Mouse (Mus musculus) lung, adult 2 months (tissue): ENCODE results near the gene H60b. TPM values are rescaled to one million over a fixed set of nuclear protein-coding genes. Genes with fewer than 3 reads are reported as not detected.
"Not testable (repeated sequence)": the region's sequence is repeated elsewhere in the genome, so short reads cannot be mapped to it uniquely, and the experiment has no call there.

Experiments
- DNase-seq: peaks from one replicate; pipeline ENCODE4 v3.0.0; 2022
- H3K4me1 ChIP-seq: fragments of 200-500 bp; 2 replicates; pipeline ENCODE4 v1.6.1; 2011; ENCODE audit warnings: low read length; ENCODE audit not compliant: control insufficient read depth, insufficient read depth
- H3K4me3 ChIP-seq: fragments of 200-500 bp; replicated peaks from 2 replicates; pipeline ENCODE3; 2011; ENCODE audit warnings: low read depth, mild to moderate bottlenecking, control low read depth, low read length; ENCODE audit errors: extremely low read depth
- CTCF ChIP-seq: fragments of 200-500 bp; IDR thresholded peaks from 2 replicates; pipeline ENCODE4 v1.5.1; 2011; ENCODE audit warnings: mild to moderate bottlenecking, low read length, control low read depth; ENCODE audit not compliant: insufficient read depth
- POLR2A ChIP-seq: fragments of 200-500 bp; IDR thresholded peaks from 2 replicates; pipeline ENCODE4 v1.6.1; 2011; ENCODE audit warnings: low read depth, mild to moderate bottlenecking, control low read depth, low read length, borderline replicate concordance; ENCODE audit errors: extremely low read depth
- WGBS: fragments of 180-500 bp; shearing (Covaris S2); methylation state at CpG from one replicate; pipeline ENCODE4 v1.1.7; 2018; 5-methylcytosine and 5-hydroxymethylcytosine counted together
- polyA plus RNA-seq: library from polyadenylated mRNA; depleted of rRNA; stranded (reverse); fragments of >200 nt; gene quantifications from 2 replicates; pipeline ENCODE4 v1.2.3, GENCODE M21; 2012

Gene H60b
- polyA plus RNA-seq, 1 experiment, result not detected

DNA sequence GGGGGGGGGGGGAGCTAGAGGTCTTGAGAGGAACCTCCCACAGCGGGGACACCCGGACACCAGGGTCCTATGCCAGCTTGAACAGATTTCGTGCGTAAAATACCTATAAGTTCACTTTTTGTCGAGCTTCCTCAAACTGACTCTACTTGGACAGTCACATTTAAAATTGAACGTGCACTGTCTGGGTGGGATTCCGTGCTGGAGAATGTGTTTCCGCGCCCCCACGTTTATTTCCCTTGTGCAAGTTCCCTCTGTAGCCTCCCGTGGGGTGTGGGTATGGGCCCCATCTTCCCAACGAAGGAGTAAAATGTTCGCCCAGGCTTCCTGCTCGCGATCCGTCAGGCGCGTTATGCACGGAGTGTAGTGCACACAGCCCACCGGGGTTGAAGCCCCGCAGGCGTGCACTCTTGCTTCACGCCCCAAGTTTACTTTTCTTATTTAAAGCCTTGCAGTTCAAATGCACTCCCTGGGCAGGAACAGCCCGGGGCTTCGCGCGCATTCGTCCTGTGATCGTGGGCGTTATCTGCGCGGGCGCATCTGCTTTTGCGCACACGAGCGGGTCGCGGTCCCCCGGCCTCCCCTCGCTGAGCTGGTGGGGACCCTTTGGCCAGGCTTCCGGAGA lies 115.4 kb downstream of the H60b start:
- DNase-seq, result no peak
- Histone ChIP-seq H3K4me1 (no peaks in the 10 kb centered on the region), H3K4me3 (no peak overlapping the region)
- TF ChIP-seq POLR2A, result no peak
- no peak for TF ChIP-seq CTCF
- WGBS, result 3% methylated on average over 41 of the region's 41 CpGs

DNA sequence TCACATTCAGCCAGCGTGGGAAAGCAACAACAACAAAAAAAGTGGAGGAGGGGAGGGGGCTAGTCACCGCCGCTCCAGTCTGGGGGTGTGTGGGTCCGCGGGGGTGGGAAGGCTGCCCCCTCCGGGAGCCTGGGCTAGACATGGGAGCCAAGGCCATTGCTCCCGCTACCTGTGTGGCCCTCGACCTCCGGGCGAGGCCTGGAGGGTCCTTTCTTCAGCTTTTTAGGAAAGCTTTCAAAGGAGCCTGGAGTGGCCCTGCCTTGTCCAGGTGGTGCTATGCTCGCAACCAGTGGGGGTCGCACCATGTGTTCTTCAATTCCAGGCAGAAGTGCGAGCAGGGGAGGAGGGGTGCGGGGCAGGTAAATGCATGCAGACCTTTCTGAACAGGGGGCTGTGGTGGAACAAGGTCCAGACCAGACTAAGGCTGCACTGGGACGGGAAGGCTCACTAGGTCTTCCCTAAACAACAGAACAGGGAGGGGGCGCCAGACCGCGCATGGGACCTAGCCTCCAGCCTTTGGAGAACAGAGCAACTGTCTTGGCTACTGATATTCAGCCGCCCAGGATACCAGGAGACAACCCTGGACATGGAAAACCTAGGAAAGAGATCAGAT lies 116.2 kb downstream of the H60b start:
- TF ChIP-seq POLR2A (no peak), CTCF (no peak)
- WGBS, result 17% methylated on average over 19 of the region's 19 CpGs
- H3K4me3 ChIP-seq, result no peak overlapping the region
- no peaks in the 10 kb centered on the region for H3K4me1 ChIP-seq
- no peak for DNase-seq

DNA sequence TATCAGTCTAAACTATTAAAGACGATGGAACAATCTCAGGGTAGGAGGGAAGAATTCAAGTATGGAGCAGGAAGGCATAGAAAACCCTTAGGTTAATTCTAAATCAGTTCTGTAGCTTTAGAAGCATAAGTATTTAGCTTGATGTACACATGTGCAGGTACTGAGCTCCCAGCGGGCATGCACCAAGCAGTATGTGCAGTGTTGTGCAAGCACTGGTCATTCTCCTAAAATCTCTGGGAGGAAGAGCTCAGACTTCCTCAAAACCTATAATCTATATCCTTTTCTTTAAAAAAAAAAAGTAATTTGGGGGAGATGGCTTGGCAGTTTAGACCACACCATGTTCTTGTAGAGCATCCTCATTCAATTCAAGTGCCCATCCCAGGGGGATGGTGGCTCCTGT lies 120.1 kb downstream of the H60b start:
- H3K4me3 ChIP-seq, H3K4me1 ChIP-seq, DNase-seq: not testable (repeated sequence)
- 81% methylated on average over 2 of the region's 2 CpGs for WGBS

DNA sequence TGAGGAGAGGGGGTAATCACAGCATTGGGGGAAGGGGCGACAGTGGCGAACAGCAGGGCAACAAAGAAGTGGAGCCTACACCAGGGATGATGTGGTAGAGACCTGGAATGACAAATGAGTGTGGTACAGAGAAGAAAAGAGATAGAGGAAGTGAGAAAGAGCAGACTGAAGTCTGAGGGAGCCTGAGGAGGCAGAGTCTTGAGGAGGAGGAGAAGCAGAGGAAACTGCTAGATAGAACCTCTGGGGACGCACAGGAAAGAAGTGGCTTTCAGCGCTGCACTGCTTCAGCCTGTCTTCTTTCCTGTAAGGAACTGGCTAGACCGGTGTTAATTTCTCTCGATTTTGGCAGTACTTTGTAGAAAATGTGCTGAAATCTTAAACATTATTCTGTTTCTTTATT lies 124.4 kb downstream of the H60b start:
- no peak for DNase-seq
- 33% methylated on average over 6 of the region's 6 CpGs for WGBS
- no peak overlapping the region for H3K4me3 ChIP-seq
- TF ChIP-seq POLR2A (no peak), CTCF (no peak)
- H3K4me1 ChIP-seq, result no peaks in the 10 kb centered on the region; the same call in 1 of the 2 replicates

DNA sequence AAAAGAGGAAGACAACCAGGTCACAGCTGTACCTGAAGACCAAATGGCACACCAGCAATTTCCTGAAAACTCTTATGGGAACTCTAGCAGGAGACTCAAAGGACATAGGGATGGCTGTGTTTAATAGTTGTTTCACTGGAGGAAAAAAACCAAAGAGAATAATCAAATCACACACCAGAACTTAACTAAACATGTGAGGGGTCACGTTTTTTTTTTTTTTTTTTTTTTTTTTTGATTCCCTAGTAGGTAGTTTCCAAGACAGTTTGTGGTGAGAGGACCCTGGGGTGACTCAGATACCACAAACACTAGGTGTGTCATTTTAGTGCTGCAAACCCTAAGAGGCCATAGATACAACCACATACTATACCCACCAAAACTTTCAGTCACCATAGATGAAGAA lies 137.3 kb downstream of the H60b start:
- TF ChIP-seq POLR2A (no peak), CTCF (no peak)
- 24% methylated on average over 1 of the region's 1 CpGs for WGBS
- Histone ChIP-seq H3K4me3 (no peak overlapping the region), H3K4me1 (no peaks in the 10 kb centered on the region)
- DNase-seq, result no peak

DNA sequence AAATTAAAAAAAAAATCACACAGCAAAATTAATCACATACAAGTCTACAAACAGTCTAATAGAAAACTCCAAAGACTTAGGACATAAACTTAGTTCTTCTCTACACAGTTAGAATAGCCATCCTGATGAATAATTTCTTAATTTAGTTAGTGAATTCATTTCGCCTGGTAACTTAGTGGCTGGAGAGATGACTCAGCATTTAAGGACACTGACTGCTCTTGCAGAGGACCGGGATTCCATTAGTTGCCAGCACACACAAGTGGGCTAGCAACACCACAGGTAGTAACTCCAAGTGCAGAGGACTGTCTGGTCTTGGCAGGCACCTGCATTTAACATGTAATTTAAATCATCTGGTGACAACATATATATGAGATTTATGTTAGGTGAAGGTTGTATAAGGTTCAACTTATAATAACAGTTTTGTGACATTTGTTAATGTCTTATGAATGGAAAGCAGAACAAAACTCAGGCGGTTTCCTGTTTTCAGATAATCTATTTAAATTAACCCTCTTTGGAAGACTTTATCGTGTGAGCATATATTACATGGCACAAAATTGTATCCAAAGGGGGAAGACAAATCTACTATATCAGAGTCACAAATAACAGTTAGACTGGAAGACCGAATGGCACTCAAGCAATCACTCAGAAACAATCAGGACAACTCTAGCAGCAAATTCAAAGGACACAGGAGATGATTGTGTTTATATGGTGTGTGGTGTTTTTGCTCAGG lies 138.8 kb downstream of the H60b start:
- 58% methylated on average over 5 of the region's 5 CpGs for WGBS
- H3K4me3 ChIP-seq, result no peak overlapping the region
- TF ChIP-seq POLR2A (no peak), CTCF (no peak)
- no peaks in the 10 kb centered on the region for H3K4me1 ChIP-seq
- no peak for DNase-seq

DNA sequence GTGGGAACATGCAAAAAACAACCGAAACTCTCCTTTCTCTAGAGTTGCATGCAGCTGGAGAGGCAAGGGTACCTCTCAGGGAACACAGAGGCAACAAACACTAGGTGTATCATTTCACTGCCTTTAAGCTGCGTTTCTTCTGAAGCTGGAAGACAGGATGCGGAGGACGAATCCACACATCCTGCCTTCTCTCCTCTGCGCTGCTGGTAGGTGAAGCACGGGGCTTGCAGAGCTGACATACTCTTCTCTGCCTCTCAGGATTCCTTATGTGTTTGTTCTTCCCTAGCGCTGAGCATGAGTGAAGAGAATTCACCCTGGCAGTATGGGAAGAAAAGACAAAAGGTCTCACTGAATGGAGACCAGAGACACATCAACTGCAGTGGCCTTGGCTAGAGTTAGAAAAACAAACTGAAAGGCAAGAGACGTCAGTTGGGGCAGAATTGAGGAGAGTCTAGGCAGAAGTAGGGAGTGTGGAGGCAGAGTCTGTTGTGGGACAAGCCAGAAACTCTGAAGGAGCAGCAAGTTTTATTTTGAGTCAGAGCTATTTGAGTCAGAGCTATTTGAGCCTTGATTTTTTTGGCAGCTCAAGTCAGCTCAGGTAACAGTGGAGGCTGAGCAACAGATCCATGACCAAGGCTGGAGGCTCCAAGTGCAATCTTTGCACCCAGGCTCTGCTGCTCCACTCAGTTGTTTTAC lies 139.5 kb downstream of the H60b start:
- DNase-seq, result no peak
- WGBS, result 38% methylated on average over 8 of the region's 8 CpGs
- H3K4me1 ChIP-seq, result no peaks in the 10 kb centered on the region
- H3K4me3 ChIP-seq, result no peak overlapping the region
- TF ChIP-seq CTCF (no peak), POLR2A (no peak)

DNA sequence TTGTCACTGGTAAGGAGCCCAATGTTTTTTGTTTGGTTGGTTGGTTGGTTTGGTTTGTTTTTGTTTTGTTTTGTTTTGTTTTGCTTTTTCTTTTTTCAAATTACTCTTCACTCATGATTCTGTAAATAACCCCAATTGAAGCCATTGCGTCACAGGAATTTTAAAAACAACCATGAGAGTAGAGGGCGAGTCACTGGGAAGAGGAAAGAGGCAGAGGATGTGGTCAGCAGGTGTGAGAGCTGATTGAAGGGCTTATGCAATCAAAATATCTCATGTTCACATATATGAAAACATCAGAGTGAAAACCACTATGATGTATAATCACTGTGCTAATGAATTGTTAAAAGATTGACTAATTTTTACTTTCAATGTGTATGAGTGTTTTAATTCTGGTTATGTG lies 140.9 kb downstream of the H60b start:
- no peaks in the 10 kb centered on the region for H3K4me1 ChIP-seq
- whole genome bisulfite sequencing, result 53% methylated on average over 2 of the region's 2 CpGs
- no peak overlapping the region for H3K4me3 ChIP-seq
- no peak for TF ChIP-seq POLR2A
- TF ChIP-seq CTCF, result no peak
- no peak for DNase-seq

DNA sequence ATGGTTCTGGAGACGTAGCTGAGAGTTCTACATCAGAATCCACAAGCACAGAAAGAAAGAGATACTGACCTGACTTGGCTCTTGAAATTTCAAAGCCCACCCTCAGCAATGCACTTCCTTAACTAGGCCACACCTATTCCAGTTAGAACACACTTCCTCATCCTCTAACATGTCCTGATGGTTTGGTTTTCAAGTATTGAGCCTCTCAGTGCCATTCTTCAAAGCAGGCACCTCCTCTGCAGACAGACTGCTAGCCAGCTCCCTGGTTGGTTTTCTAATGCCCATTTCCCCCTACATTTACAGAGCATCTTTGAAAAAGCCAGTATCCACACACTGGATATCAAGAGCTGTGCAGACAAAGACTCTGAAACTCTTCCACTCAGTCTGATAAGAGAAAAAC lies 143.3 kb downstream of the H60b start:
- H3K4me1 ChIP-seq, result no peaks in the 10 kb centered on the region
- H3K4me3 ChIP-seq, result peak overlapping the region; percentile 58
- 56% methylated on average over 1 of the region's 1 CpGs for WGBS
- no peak for DNase-seq
- TF ChIP-seq CTCF (no peak), POLR2A (no peak)
